Mouse (Mus musculus) MEL (cell line): ENCODE data around the gene Crybb2. TPM values are rescaled to one million over a fixed set of nuclear protein-coding genes. Genes with fewer than 3 reads are reported as not detected.

ENCODE experiments used
- DNase-seq: peaks from one replicate; pipeline ENCODE4 v3.0.0; 2011; ENCODE audit warnings: low read depth, low spot score
- H3K27ac ChIP-seq: 2 replicates; pipeline ENCODE4 v1.5.1; 2012; ENCODE audit warnings: low read depth, mild to moderate bottlenecking, control low read depth, low read length, moderate library complexity; ENCODE audit not compliant: control insufficient read depth
- H3K27me3 ChIP-seq, 2 experiments: fragments of 150-350 bp in 1 of 2; sonication (generic) in 1 of 2; 2 replicates each; pipeline ENCODE4 v1.6.1; 2012; ENCODE audit warnings: low read length in 2 of 2, mild to moderate bottlenecking in 2 of 2, improper control_type of control experiment in 1 of 2, moderate library complexity in 1 of 2; ENCODE audit not compliant: insufficient read depth in 2 of 2, control insufficient read depth in 1 of 2
- H3K36me3 ChIP-seq, 2 experiments: 2 replicates each; pipeline ENCODE4 v1.6.1; 2012 to 2014; ENCODE audit warnings: low read length in 2 of 2, improper control_type of control experiment in 1 of 2, inconsistent platforms in 1 of 2, mild to moderate bottlenecking in 1 of 2; ENCODE audit not compliant: insufficient read depth in 2 of 2, control insufficient read depth in 1 of 2
- H3K4me1 ChIP-seq, 2 experiments: fragments of 150-350 bp in 1 of 2; sonication (generic) in 1 of 2; 2 replicates each; pipeline ENCODE4 v1.6.1; 2012; ENCODE audit warnings: low read length in 2 of 2, improper control_type of control experiment in 1 of 2, mild to moderate bottlenecking in 1 of 2; ENCODE audit not compliant: insufficient read depth in 2 of 2, control insufficient read depth in 1 of 2
- H3K4me3 ChIP-seq, 2 experiments: fragments of 150-350 bp in 1 of 2; sonication (generic) in 1 of 2; 2 replicates each; pipeline ENCODE4 v1.5.1; 2012; ENCODE audit warnings: low read depth in 2 of 2, low read length in 2 of 2, mild to moderate bottlenecking in 2 of 2, moderate library complexity in 2 of 2, control low read depth in 1 of 2, improper control_type of control experiment in 1 of 2; ENCODE audit not compliant: control insufficient read depth in 1 of 2, insufficient read depth in 1 of 2
- H3K79me2 ChIP-seq: 2 replicates; pipeline ENCODE4 v1.6.1; 2012; ENCODE audit warnings: mild to moderate bottlenecking, low read length, moderate library complexity; ENCODE audit not compliant: control insufficient read depth, poor library complexity, insufficient read depth
- H3K9ac ChIP-seq: 2 replicates; pipeline ENCODE4 v1.6.1; 2012; ENCODE audit warnings: low read depth, mild to moderate bottlenecking, control low read depth, low read length, moderate library complexity; ENCODE audit not compliant: control insufficient read depth, poor library complexity, severe bottlenecking
- H3K9me3 ChIP-seq: fragments of 150-350 bp; sonication (generic); replicated peaks from 2 replicates; pipeline ENCODE4 v1.6.1; 2012; ENCODE audit warnings: mild to moderate bottlenecking, low read length, improper control_type of control experiment, moderate library complexity; ENCODE audit not compliant: insufficient read depth
- BHLHE40 ChIP-seq: IDR thresholded peaks from 2 replicates; pipeline ENCODE4 v1.6.1; 2012; ENCODE audit warnings: low read depth, mild to moderate bottlenecking, inconsistent platforms, low read length, improper control_type of control experiment, borderline replicate concordance
- CHD1 ChIP-seq: IDR thresholded peaks from 2 replicates; pipeline ENCODE4 v1.6.1; 2012; ENCODE audit warnings: low read depth, mild to moderate bottlenecking, inconsistent platforms, low read length, improper control_type of control experiment
- CHD2 ChIP-seq: IDR thresholded peaks from 2 replicates; pipeline ENCODE4 v1.6.1; 2011; ENCODE audit warnings: low read length, improper control_type of control experiment
- CTCF ChIP-seq, 3 experiments: IDR thresholded peaks in 2 of 3; conservative IDR thresholded peaks in 1 of 3; 2 replicates each; pipeline ENCODE4 v1.5.1; 2011 to 2012; ENCODE audit warnings: low read length in 3 of 3, low read depth in 2 of 3, mild to moderate bottlenecking in 2 of 3, improper control_type of control experiment in 1 of 3, inconsistent platforms in 1 of 3, mixed read lengths in 1 of 3, moderate library complexity in 1 of 3; ENCODE audit not compliant: control insufficient read depth in 1 of 3, insufficient read depth in 1 of 3, poor library complexity in 1 of 3, severe bottlenecking in 1 of 3
- E2F4 ChIP-seq: IDR thresholded peaks from 2 replicates; pipeline ENCODE4 v1.6.1; 2011; ENCODE audit warnings: low read depth, low read length, improper control_type of control experiment, borderline replicate concordance
- ELF1 ChIP-seq: IDR thresholded peaks from 2 replicates; pipeline ENCODE4 v1.6.1; 2014; ENCODE audit warnings: low read depth, mild to moderate bottlenecking, inconsistent platforms, low read length, improper control_type of control experiment, moderate library complexity
- EP300 ChIP-seq, 2 experiments: IDR thresholded peaks; 2 replicates each; pipeline ENCODE4 v1.6.1; 2011; ENCODE audit warnings: improper control_type of control experiment in 2 of 2, low read length in 2 of 2, low read depth in 1 of 2, mild to moderate bottlenecking in 1 of 2
- GABPA ChIP-seq: IDR thresholded peaks from 2 replicates; pipeline ENCODE4 v1.6.1; 2012; ENCODE audit warnings: low read depth, mild to moderate bottlenecking, inconsistent platforms, low read length, improper control_type of control experiment, moderate library complexity
- JUND ChIP-seq: IDR thresholded peaks from 2 replicates; pipeline ENCODE4 v1.6.1; 2011; ENCODE audit warnings: low read depth, mild to moderate bottlenecking, improper control_type of control experiment, low read length
- MAX ChIP-seq: IDR thresholded peaks from 2 replicates; pipeline ENCODE4 v1.6.1; 2011; ENCODE audit warnings: low read length, improper control_type of control experiment
- MAZ ChIP-seq: IDR thresholded peaks from 2 replicates; pipeline ENCODE4 v1.6.1; 2012; ENCODE audit warnings: low read depth, mild to moderate bottlenecking, inconsistent platforms, low read length, improper control_type of control experiment
- MEF2A ChIP-seq: IDR thresholded peaks from 2 replicates; pipeline ENCODE4 v1.6.1; 2014; ENCODE audit warnings: low read depth, mild to moderate bottlenecking, inconsistent platforms, low read length, improper control_type of control experiment; ENCODE audit not compliant: poor library complexity, insufficient replicate concordance, severe bottlenecking; ENCODE audit errors: extremely low read depth
- MYB ChIP-seq: IDR thresholded peaks from 2 replicates; pipeline ENCODE4 v1.6.1; 2011; ENCODE audit warnings: mild to moderate bottlenecking, low read depth, low read length, improper control_type of control experiment
- MYC ChIP-seq: IDR thresholded peaks from 2 replicates; pipeline ENCODE4 v1.6.1; 2011; ENCODE audit warnings: low read depth, mild to moderate bottlenecking, low read length, improper control_type of control experiment, moderate library complexity
- NELFE ChIP-seq: IDR thresholded peaks from 2 replicates; pipeline ENCODE4 v1.6.1; 2011; ENCODE audit warnings: low read depth, low read length, improper control_type of control experiment
- POLR2AphosphoS2 ChIP-seq: IDR thresholded peaks from 2 replicates; pipeline ENCODE4 v1.6.1; 2011; ENCODE audit warnings: low read length, improper control_type of control experiment
- POLR2AphosphoS5 ChIP-seq: IDR thresholded peaks from 2 replicates; pipeline ENCODE4 v1.6.1; 2012; ENCODE audit warnings: low read depth, borderline replicate concordance, mild to moderate bottlenecking, inconsistent platforms, low read length, moderate library complexity, mixed read lengths
- RAD21 ChIP-seq: IDR thresholded peaks from 2 replicates; pipeline ENCODE4 v1.6.1; 2011; ENCODE audit warnings: mild to moderate bottlenecking, low read depth, low read length, improper control_type of control experiment
- RCOR1 ChIP-seq: IDR thresholded peaks from 2 replicates; pipeline ENCODE4 v1.6.1; 2012; ENCODE audit warnings: low read depth, mild to moderate bottlenecking, inconsistent platforms, low read length, improper control_type of control experiment
- SIN3A ChIP-seq: IDR thresholded peaks from 2 replicates; pipeline ENCODE4 v1.6.1; 2012; ENCODE audit warnings: low read length, improper control_type of control experiment, inconsistent platforms
- TAL1 ChIP-seq: IDR thresholded peaks from 2 replicates; pipeline ENCODE4 v1.6.1; 2012; ENCODE audit warnings: mild to moderate bottlenecking, inconsistent platforms, low read length, moderate library complexity, mixed read lengths
- TBP ChIP-seq: IDR thresholded peaks from 2 replicates; pipeline ENCODE4 v1.8.0; 2011; ENCODE audit warnings: low read depth, low read length, improper control_type of control experiment
- TCF12 ChIP-seq: IDR thresholded peaks from 2 replicates; pipeline ENCODE4 v1.6.1; 2014; ENCODE audit warnings: low read depth, mild to moderate bottlenecking, inconsistent platforms, low read length, improper control_type of control experiment, moderate library complexity
- UBTF ChIP-seq: IDR thresholded peaks from 2 replicates; pipeline ENCODE4 v1.6.1; 2012; ENCODE audit warnings: low read depth, mild to moderate bottlenecking, inconsistent platforms, low read length, improper control_type of control experiment, moderate library complexity, borderline replicate concordance; ENCODE audit not compliant: insufficient read depth
- USF2 ChIP-seq, 2 experiments: IDR thresholded peaks; 2 replicates each; pipeline ENCODE4 v1.6.1; 2011 to 2012; ENCODE audit warnings: improper control_type of control experiment in 2 of 2, low read length in 2 of 2, borderline replicate concordance in 1 of 2, inconsistent platforms in 1 of 2, low read depth in 1 of 2, mild to moderate bottlenecking in 1 of 2; ENCODE audit not compliant: insufficient read depth in 1 of 2
- ZC3H11A ChIP-seq: IDR thresholded peaks from 2 replicates; pipeline ENCODE4 v1.6.1; 2012; ENCODE audit warnings: low read depth, mild to moderate bottlenecking, inconsistent platforms, low read length, improper control_type of control experiment
- ZKSCAN1 ChIP-seq: IDR thresholded peaks from 2 replicates; pipeline ENCODE4 v1.6.1; 2012; ENCODE audit warnings: low read depth, mild to moderate bottlenecking, inconsistent platforms, low read length, improper control_type of control experiment, moderate library complexity
- ZMIZ1 ChIP-seq: IDR thresholded peaks from 2 replicates; pipeline ENCODE4 v1.6.1; 2012; ENCODE audit warnings: low read depth, mild to moderate bottlenecking, inconsistent platforms, low read length, improper control_type of control experiment, moderate library complexity
- polyA plus RNA-seq, 2 experiments: library from polyadenylated mRNA; stranded (reverse) in 1 of 2; unstranded in 1 of 2; fragments of >175 nt in 1 of 2; fragments of >200 nt in 1 of 2; gene quantifications; 2 replicates each; pipeline versions ENCODE4 v1.2.1 to v1.2.4; 2012; ENCODE audit warnings: low replicate concordance in 2 of 2, low read depth in 1 of 2; ENCODE audit not compliant: insufficient read length in 2 of 2, insufficient read depth in 1 of 2, missing spikeins in 1 of 2
- total RNA-seq: library from RNA; depleted of rRNA; stranded (reverse); fragments of 300-350 nt; gene quantifications from 2 replicates; pipeline ENCODE4 v1.2.3, GENCODE M21; 2012

The Crybb2 gene
- total and polyA plus RNA-seq, 3 experiments = not detected

DNA sequence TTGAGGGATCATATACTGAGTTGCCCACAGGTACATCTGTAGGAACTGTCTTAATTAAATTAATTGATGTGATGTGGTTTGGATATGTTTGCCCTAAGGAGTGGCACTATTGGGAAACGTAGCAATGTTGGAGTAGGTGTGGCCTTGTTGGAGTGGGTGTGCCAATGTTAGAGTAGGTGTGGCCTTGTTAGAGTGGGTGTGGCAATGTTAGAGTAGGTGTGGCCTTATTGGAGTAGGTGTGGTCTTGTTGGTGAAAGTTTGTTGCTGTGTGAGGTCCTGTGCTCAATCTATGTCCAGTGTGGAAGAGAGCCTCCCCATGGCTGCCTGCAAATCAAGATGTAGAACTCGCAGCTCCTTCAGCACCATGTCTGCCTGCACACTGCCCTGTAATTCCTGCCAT is 14.4 kb upstream of the Crybb2 start:
- no peaks in the 10 kb centered on the region for H3K27me3 ChIP-seq
- no peaks in the 10 kb centered on the region for H3K9me3 ChIP-seq
- H3K79me2 ChIP-seq = no peaks in the 10 kb centered on the region
- no peak overlapping the region for H3K4me3 ChIP-seq
- DNase-seq = no peak
- no peak overlapping the region for H3K9ac ChIP-seq
- H3K36me3 ChIP-seq = no peaks in the 10 kb centered on the region
- no peaks in the 10 kb centered on the region for H3K4me1 ChIP-seq
- no peak overlapping the region for H3K27ac ChIP-seq
- TF ChIP-seq E2F4 = no peak
- no peak for TF ChIP-seq SIN3A
- no peak for TF ChIP-seq TAL1
- no peak for TF ChIP-seq CHD1
- TF ChIP-seq JUND = no peak
- TF ChIP-seq RCOR1 = no peak
- no peak for TF ChIP-seq TBP
- no peak for TF ChIP-seq ZKSCAN1
- no peak for TF ChIP-seq POLR2AphosphoS2
- no peak for TF ChIP-seq GABPA
- no peak for TF ChIP-seq POLR2AphosphoS5
- no peak for TF ChIP-seq EP300 (IDR thresholded peaks at IDR 0.05; ENCODE audit: low read depth in 1 of 2, low read length in 2 of 2)
- TF ChIP-seq USF2 (IDR thresholded peaks at IDR 0.05; ENCODE audit: borderline replicate concordance in 1 of 2, insufficient read depth in 1 of 2, low read depth in 1 of 2, low read length in 2 of 2) = no peak
- no peak for TF ChIP-seq MEF2A
- TF ChIP-seq TCF12 = no peak
- no peak for TF ChIP-seq BHLHE40
- TF ChIP-seq, all 39 proteins: peak for 0

DNA sequence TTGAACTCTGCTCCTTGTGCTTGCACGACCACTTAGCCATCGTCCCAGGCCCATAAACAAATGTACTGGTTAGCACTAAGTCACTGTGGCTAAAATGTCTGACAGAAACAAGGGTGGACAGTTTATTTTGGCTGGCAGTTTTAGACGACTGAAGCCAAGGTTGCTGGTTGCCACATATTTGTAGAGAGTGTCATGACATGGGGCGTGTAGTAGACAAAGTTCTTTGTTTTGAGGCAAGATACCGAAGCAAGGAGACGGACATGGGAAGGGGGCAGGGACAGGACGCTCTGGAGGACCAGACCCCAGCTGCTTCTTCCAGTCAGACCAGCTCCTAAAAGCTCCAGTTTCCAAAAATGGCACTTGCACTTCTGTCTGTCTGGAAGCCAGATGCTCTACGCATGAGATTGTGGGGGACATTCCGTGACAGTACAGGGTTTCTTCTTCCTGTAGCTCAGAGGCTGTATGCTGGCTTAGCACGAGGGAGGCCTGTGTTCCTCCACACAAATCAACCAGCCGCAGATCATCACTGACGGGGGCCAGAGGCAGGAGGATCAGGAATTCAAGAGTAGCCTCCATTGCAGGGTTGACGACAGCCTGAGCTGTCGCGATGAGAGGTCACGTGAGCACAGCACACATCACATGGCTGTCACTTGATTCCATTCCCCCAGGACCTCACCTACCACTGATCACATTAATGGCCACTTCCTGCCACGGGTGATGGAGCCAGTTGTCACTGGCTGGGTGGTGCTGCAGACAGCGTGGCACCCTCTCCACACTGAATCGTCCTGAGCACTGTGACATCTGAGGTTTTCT is 12.6 kb upstream of the Crybb2 start:
- Histone ChIP-seq H3K79me2 (no peaks in the 10 kb centered on the region), H3K9ac (no peak overlapping the region), H3K27me3 (no peaks in the 10 kb centered on the region), H3K4me1 (no peaks in the 10 kb centered on the region), H3K4me3 (no peak overlapping the region), H3K9me3 (no peaks in the 10 kb centered on the region), H3K36me3 (no peaks in the 10 kb centered on the region), H3K27ac (no peak overlapping the region)
- DNase-seq = no peak
- TF ChIP-seq NELFE (no peak), CHD2 (no peak), RCOR1 (no peak), MYB (no peak), POLR2AphosphoS5 (no peak), ZMIZ1 (no peak), MYC (no peak), POLR2AphosphoS2 (no peak), MAX (no peak), UBTF (no peak), ELF1 (no peak), SIN3A (no peak), ZC3H11A (no peak), MAZ (no peak), CTCF (IDR thresholded peaks at IDR 0.05 in 2 of 3, conservative IDR thresholded peaks at IDR 0.05 in 1 of 3; ENCODE audit: control insufficient read depth in 1 of 3, insufficient read depth in 1 of 3, low read depth in 2 of 3, low read length in 3 of 3, poor library complexity in 1 of 3, severe bottlenecking in 1 of 3) (no peak), GABPA (no peak), EP300 (IDR thresholded peaks at IDR 0.05; ENCODE audit: low read depth in 1 of 2, low read length in 2 of 2) (no peak), RAD21 (no peak)
